Mouse (Mus musculus) lung, postnatal 0 days (tissue): ENCODE data around the gene Tnfsf9.
A peak's percentile ranks its signal among the peaks of the same experiment; 100 is the strongest.

ENCODE experiments used
- CTCF ChIP-seq: IDR thresholded peaks from 2 replicates; pipeline ENCODE4 v1.5.1; 2016; ENCODE audit warnings: antibody characterized with exemption, mild to moderate bottlenecking
- EP300 ChIP-seq: IDR thresholded peaks from 2 replicates; pipeline ENCODE4 v1.6.1; 2016; ENCODE audit warnings: antibody characterized with exemption, mild to moderate bottlenecking, control low read depth

GRCm38 (mm10) chr17:57062011-57062521 is 43.1 kb upstream of the Tnfsf9 start:
- TF ChIP-seq CTCF (peak; percentile 15), EP300 (0 out of 2 replicates have a peak, but pooled peaks have one; percentile 18)
